Mouse (Mus musculus) liver, adult 2 months (tissue): ENCODE measurements around the gene Rhbdl3. TPM values are rescaled to one million over a fixed set of nuclear protein-coding genes. Genes with fewer than 3 reads are reported as not detected.

Source experiments
- DNase-seq: peaks from one replicate; pipeline ENCODE4 v3.0.0-alpha.2; 2011; ENCODE audit warnings: low read depth, low spot score; ENCODE audit errors: extremely low read depth
- H3K27ac ChIP-seq: fragments of 200-500 bp; replicated peaks from 2 replicates; pipeline ENCODE4 v1.5.1; 2012; ENCODE audit warnings: low read depth, mild to moderate bottlenecking, control low read depth, inconsistent platforms, low read length; ENCODE audit not compliant: insufficient read depth
- H3K27me3 ChIP-seq: fragments of 200-500 bp; 2 replicates; pipeline ENCODE4 v1.6.1; 2012; ENCODE audit warnings: mild to moderate bottlenecking, moderate library complexity, low read length, inconsistent platforms; ENCODE audit not compliant: control insufficient read depth, insufficient read depth
- H3K36me3 ChIP-seq: fragments of 200-500 bp; 2 replicates; pipeline ENCODE4 v1.6.1; 2012; ENCODE audit warnings: low read length, inconsistent platforms; ENCODE audit not compliant: control insufficient read depth, insufficient read depth
- H3K4me1 ChIP-seq: fragments of 200-500 bp; 2 replicates; pipeline ENCODE4 v1.6.1; 2011; ENCODE audit warnings: low read length; ENCODE audit not compliant: control insufficient read depth, insufficient read depth
- H3K4me3 ChIP-seq: fragments of 200-500 bp; 2 replicates; pipeline ENCODE4 v1.5.1; 2011; ENCODE audit warnings: low read depth, mild to moderate bottlenecking, control low read depth, low read length, moderate library complexity; ENCODE audit not compliant: insufficient read depth
- H3K79me2 ChIP-seq: fragments of 200-500 bp; 2 replicates; pipeline ENCODE4 v1.6.1; 2012; ENCODE audit warnings: inconsistent platforms, mild to moderate bottlenecking, low read length, moderate library complexity; ENCODE audit not compliant: control insufficient read depth, insufficient read depth
- H3K9ac ChIP-seq: fragments of 200-500 bp; 2 replicates; pipeline ENCODE4 v1.6.1; 2012; ENCODE audit warnings: low read depth, mild to moderate bottlenecking, control low read depth, inconsistent platforms, low read length
- CTCF ChIP-seq: fragments of 200-500 bp; IDR thresholded peaks from 2 replicates; pipeline ENCODE4 v1.5.1; 2011; ENCODE audit warnings: low read depth, low read length, control low read depth
- POLR2A ChIP-seq: fragments of 200-500 bp; IDR thresholded peaks from 2 replicates; pipeline ENCODE4 v1.6.1; 2011; ENCODE audit warnings: low read length, control low read depth; ENCODE audit not compliant: insufficient read depth; ENCODE audit errors: extremely low read depth
- WGBS: fragments of 180-500 bp; shearing (Covaris S2); methylation state at CpG from one replicate; pipeline ENCODE4 v1.1.7; 2018; 5-methylcytosine and 5-hydroxymethylcytosine counted together
- polyA plus RNA-seq: library from polyadenylated mRNA; depleted of rRNA; stranded (reverse); fragments of >200 nt; gene quantifications from 2 replicates; pipeline ENCODE4 v1.2.3, GENCODE M21; 2012; rRNA removed
- total RNA-seq: library from RNA; depleted of rRNA; stranded (reverse); fragments of >200 nt; gene quantifications from 2 replicates; pipeline ENCODE4 v1.2.3, GENCODE M21; 2014; rRNA removed

The Rhbdl3 gene
- total and polyA plus RNA-seq, 2 experiments = 0.06 to 0.09 TPM

- H3K4me1 ChIP-seq = no peaks in the 10 kb centered on the region; the same call in 1 of the 2 replicates
- no peaks in the 10 kb centered on the region for H3K27me3 ChIP-seq
- no peak overlapping the region for H3K4me3 ChIP-seq
- peaks cover 70% of the 10 kb centered on the region for H3K36me3 ChIP-seq
- 87% methylated on average over 3 of the region's 3 CpGs for WGBS
- TF ChIP-seq CTCF (no peak), POLR2A (no peak)
- peaks cover 7% of the 10 kb centered on the region; the same call in 1 of the 2 replicates for H3K79me2 ChIP-seq
- no peak overlapping the region for H3K9ac ChIP-seq
- no peak for DNase-seq
- no peak overlapping the region for H3K27ac ChIP-seq
Measured at GRCm38 (mm10) chr11:80395930-80396329, 95.2 kb downstream of the Rhbdl3 start.

- Histone ChIP-seq H3K27ac (no peak overlapping the region), H3K79me2 (peaks cover 7% of the 10 kb centered on the region; the same call in 1 of the 2 replicates), H3K4me1 (no peaks in the 10 kb centered on the region; the same call in 1 of the 2 replicates), H3K36me3 (peaks cover 68% of the 10 kb centered on the region), H3K9ac (no peak overlapping the region), H3K27me3 (no peaks in the 10 kb centered on the region), H3K4me3 (no peak overlapping the region)
- WGBS = 91% methylated on average over 4 of the region's 4 CpGs
- TF ChIP-seq CTCF (no peak), POLR2A (no peak)
- DNase-seq = no peak
Measured at GRCm38 (mm10) chr11:80396617-80397016, 95.9 kb downstream of the Rhbdl3 start.

Other genes with a start within 250 kb of the Rhbdl3 start
- gene Crlf3, start 219.9 kb upstream of the Rhbdl3 start, total RNA-seq = 10.4 and 12.1 TPM in 2 replicates
- gene Crlf3, start 219.9 kb upstream of the Rhbdl3 start, polyA plus RNA-seq = 3.0 and 4.1 TPM in 2 replicates
- 1.1 TPM in 2 replicates for gene Atad5, start 211.5 kb upstream of the Rhbdl3 start, total RNA-seq
- 0.12 and 0.15 TPM in 2 replicates for gene Atad5, start 211.5 kb upstream of the Rhbdl3 start, polyA plus RNA-seq
- 20.5 and 21.6 TPM in 2 replicates for gene Tefm, start 158.7 kb upstream of the Rhbdl3 start, total RNA-seq
- 5.0 and 5.3 TPM in 2 replicates for gene Tefm, start 158.7 kb upstream of the Rhbdl3 start, polyA plus RNA-seq
- gene Adap2, start 146.8 kb upstream of the Rhbdl3 start, total RNA-seq = 32.1 and 33.4 TPM in 2 replicates
- 23.6 and 27.3 TPM in 2 replicates for gene Adap2, start 146.8 kb upstream of the Rhbdl3 start, polyA plus RNA-seq
- gene Rnf135, start 117.1 kb upstream of the Rhbdl3 start, total RNA-seq = 6.1 and 6.6 TPM in 2 replicates
- gene Rnf135, start 117.1 kb upstream of the Rhbdl3 start, polyA plus RNA-seq = 9.4 and 11.0 TPM in 2 replicates
- 32.1 and 37.1 TPM in 2 replicates for gene Rhot1, start 91.9 kb upstream of the Rhbdl3 start, total RNA-seq
- gene Rhot1, start 91.9 kb upstream of the Rhbdl3 start, polyA plus RNA-seq = 8.4 and 8.9 TPM in 2 replicates
- gene 5730455P16Rik, start 77.1 kb downstream of the Rhbdl3 start, total RNA-seq = 10.4 and 11.8 TPM in 2 replicates
- gene 5730455P16Rik, start 77.1 kb downstream of the Rhbdl3 start, polyA plus RNA-seq = 1.8 and 2.1 TPM in 2 replicates
- gene Zfp207, start 82.4 kb downstream of the Rhbdl3 start, total RNA-seq = 69.7 and 70.6 TPM in 2 replicates
- 33.2 and 40.1 TPM in 2 replicates for gene Zfp207, start 82.4 kb downstream of the Rhbdl3 start, polyA plus RNA-seq
- 106 and 128 TPM in 2 replicates for gene Psmd11, start 127.7 kb downstream of the Rhbdl3 start, total RNA-seq
- gene Psmd11, start 127.7 kb downstream of the Rhbdl3 start, polyA plus RNA-seq = 56.1 and 63.2 TPM in 2 replicates
- 0.18 and 0.47 TPM in 2 replicates for gene Cdk5r1, start 176.1 kb downstream of the Rhbdl3 start, total RNA-seq
- 0.45 and 0.61 TPM in 2 replicates for gene Cdk5r1, start 176.1 kb downstream of the Rhbdl3 start, polyA plus RNA-seq